12 mouse cellular contexts compared by ENCODE assay signal in the genomic region with DNA sequence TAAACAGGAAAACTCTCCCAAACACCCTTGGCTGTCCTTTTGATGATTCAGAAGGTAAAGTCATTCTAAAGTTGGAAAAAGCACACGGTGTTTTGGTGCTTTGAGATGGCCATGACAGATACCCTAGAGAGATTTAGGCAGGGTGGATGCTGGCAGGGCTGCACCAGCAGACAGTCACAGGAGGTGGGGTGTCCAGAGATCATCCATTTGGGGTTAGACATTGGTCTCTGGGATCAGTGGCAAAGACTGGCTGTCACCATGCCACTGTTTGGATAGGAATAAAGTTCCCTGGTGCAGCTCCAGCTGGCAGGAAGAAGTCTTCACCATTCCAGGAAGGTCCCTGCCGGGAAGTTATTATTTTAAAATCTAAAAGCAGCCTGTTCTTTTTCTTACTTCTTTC. TPM values are rescaled to one million over a fixed set of nuclear protein-coding genes. Genes with fewer than 3 reads are reported as not detected.
DNase-seq lines count a peak whose midpoint lies in the region; ATAC-seq and TF ChIP-seq lines count a peak whose summit lies in the region.
"Had no signal": no experiment of that assay in that cellular context is flagged by ENCODE, and none has a peak within 500 bp of the region (broad histone marks: within the 10 kb centered on the region; RNA-seq: fewer than 3 reads in every experiment).

No protein-coding gene starts in this region.

- H3K4me1 ChIP-seq in cortical plate, adult 2 months (ENCODE audit: control insufficient read depth, insufficient read depth, low read length) = peaks cover 23% of the 10 kb centered on the region
- peaks cover 57% of the 10 kb centered on the region for H3K4me1 ChIP-seq in hindbrain, embryonic 15.5 days (replicated peaks)

- H3K9me3 ChIP-seq in hindbrain, embryonic 15.5 days = no peaks in the 10 kb centered on the region

- TF ChIP-seq POLR2A in cortical plate, adult 2 months (IDR thresholded peaks at IDR 0.05; ENCODE audit: extremely low read depth, insufficient read depth, low read length) = no peak

- H3K36me3 ChIP-seq in hindbrain, embryonic 15.5 days = no peaks in the 10 kb centered on the region

- 22% methylated on average over 2 of the region's 2 CpGs for WGBS in hindbrain, embryonic 15.5 days

- no peak overlapping the region for H3K4me3 ChIP-seq in cortical plate, adult 2 months (ENCODE audit: insufficient read depth, low read length)
- no peak overlapping the region for H3K4me3 ChIP-seq in hindbrain, embryonic 15.5 days

- H3K4me2 ChIP-seq in hindbrain, embryonic 15.5 days = no peak overlapping the region

- no peak for TF ChIP-seq CTCF in cortical plate, adult 2 months (IDR thresholded peaks at IDR 0.05; ENCODE audit: extremely low read depth, insufficient read depth, low read length)

- DNase-seq in adrenal gland, postnatal 14 days = peak; percentile 40
- DNase-seq in adrenal gland, adult 18-20 months (ENCODE audit: low spot score in 2 of 2) = no peak
- peak; percentile 38 for DNase-seq in kidney, adult 18-20 months
- DNase-seq in kidney, postnatal 14 days = no peak
- no peak for DNase-seq in T-cell, adult 2 months (ENCODE audit: low spot score)
- DNase-seq in urinary bladder, adult 18-20 months (ENCODE audit: low spot score in 2 of 2) = no peak
- DNase-seq: liver, postnatal 0 days; thymus, postnatal 14 days had no signal

- ATAC-seq in hindbrain, embryonic 15.5 days (ENCODE audit: low FRiP score, low read depth) = no peak
- ATAC-seq: liver, postnatal 0 days had no signal

- H3K27ac ChIP-seq in cortical plate, adult 2 months (ENCODE audit: insufficient read depth, low read length) = peak overlapping the region; percentile 27; the same call in 1 of the 2 replicates
- H3K27ac ChIP-seq in hindbrain, embryonic 15.5 days (replicated peaks) = 0 out of 2 replicates have a peak overlapping the region, but pooled peaks have one; percentile 12

- H3K9ac ChIP-seq in hindbrain, embryonic 15.5 days = no peak overlapping the region
- H3K9ac ChIP-seq: liver, postnatal 0 days had no signal

- no peaks in the 10 kb centered on the region for H3K27me3 ChIP-seq in hindbrain, embryonic 15.5 days

RNA-seq across cellular contexts. Expression of gene Ildr2, which starts 24.8 kb away (rescaled TPM):
- total RNA-seq in adrenal gland, postnatal 14 days (2021) = 3.3 and 4.5 TPM in 2 replicates
- 1 to 10 TPM; 4.1 to 7.5 TPM for total RNA-seq in adrenal gland, adult 18-20 months (2021)
- 27.8 and 28.9 TPM in 2 replicates for polyA plus RNA-seq in cortical plate, adult 2 months (2012; rRNA removed)
- 4.1 and 4.9 TPM in 2 replicates for polyA plus RNA-seq in hindbrain, embryonic 15.5 days (2015; fragmentation: Nextera tagmentation; extraction: Ambion mirVana)
- total RNA-seq: megakaryocyte-erythroid progenitor cell, adult 5-6 weeks had no signal

RNA-seq across cellular contexts. Expression of gene Mael, which starts 40.2 kb away (rescaled TPM):
- total RNA-seq in adrenal gland, postnatal 14 days (2021) = not detected in 2 replicates
- not detected for total RNA-seq in adrenal gland, adult 18-20 months (2021)
- 0.06 TPM in 1 of 2 replicates, not detected in the other for polyA plus RNA-seq in cortical plate, adult 2 months (2012; rRNA removed)
- 0.22 and 0.43 TPM in 2 replicates for polyA plus RNA-seq in hindbrain, embryonic 15.5 days (2015; fragmentation: Nextera tagmentation; extraction: Ambion mirVana)
- total RNA-seq: heart, postnatal 36 days; megakaryocyte-erythroid progenitor cell, adult 5-6 weeks had no signal
- polyA plus RNA-seq: liver, postnatal 0 days had no signal

Comparison
In these comparisons a context has a peak if more than half of its experiments do, and no peak if none do; other contexts are left out.
1. DNase-seq: peak in adrenal gland, postnatal 14 days (single experiment) and kidney, adult 18-20 months (single experiment); none in adrenal gland, adult 18-20 months (0 of 2), kidney, postnatal 14 days (single experiment), T-cell, adult 2 months (single experiment) and urinary bladder, adult 18-20 months (0 of 2).